Mouse (Mus musculus) liver, adult 2 months (tissue): Measurements from ENCODE around the gene Pvalb.
A peak's percentile ranks its signal among the peaks of the same experiment; 100 is the strongest.

Experiments
- CTCF ChIP-seq: fragments of 200-500 bp; IDR thresholded peaks from 2 replicates; pipeline ENCODE4 v1.5.1; 2011; ENCODE audit warnings: low read depth, low read length, control low read depth
- POLR2A ChIP-seq: fragments of 200-500 bp; IDR thresholded peaks from 2 replicates; pipeline ENCODE4 v1.6.1; 2011; ENCODE audit warnings: low read length, control low read depth; ENCODE audit not compliant: insufficient read depth; ENCODE audit errors: extremely low read depth

GRCm38 (mm10) chr15:78173972-78174886, 32.0 kb downstream of the Pvalb start, which contains the start of gene Ift27:
- TF ChIP-seq CTCF (no peak), POLR2A (0 out of 2 replicates have a peak, but pooled peaks have one; percentile 19)
